Mouse (Mus musculus) left cerebral cortex, adult 9 months (tissue): ENCODE results near the gene Hey2.

Experiments used
- DNase-seq, 2 experiments: peaks; one replicate each; pipeline ENCODE4 v3.0.0; 2022; ENCODE audit warnings: low spot score in 2 of 2

Hey2 gene

DNA sequence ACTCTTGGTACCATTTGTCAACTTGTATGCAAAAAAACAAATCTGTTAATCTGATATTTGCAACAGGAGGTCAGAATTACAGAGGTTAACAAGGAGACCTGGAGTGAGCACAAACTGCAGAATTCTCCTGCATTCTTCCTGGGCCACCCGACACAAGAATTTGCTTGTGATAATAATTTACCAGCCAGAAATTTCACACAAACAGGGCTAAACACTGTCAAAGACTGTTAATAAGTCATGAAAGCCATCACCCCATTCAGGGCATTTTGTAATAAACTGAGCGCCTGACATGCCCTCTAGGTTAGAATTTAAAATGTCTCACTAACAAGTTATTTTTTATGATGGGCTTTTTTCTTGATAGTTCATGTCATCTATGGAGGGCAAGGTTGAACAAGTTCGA, 51.6 kb downstream of the Hey2 start:
- no peak for DNase-seq

- no peak for DNase-seq
Observed at GRCm38 (mm10) chr10:30789521-30789920, 53.1 kb downstream of the Hey2 start.

DNA sequence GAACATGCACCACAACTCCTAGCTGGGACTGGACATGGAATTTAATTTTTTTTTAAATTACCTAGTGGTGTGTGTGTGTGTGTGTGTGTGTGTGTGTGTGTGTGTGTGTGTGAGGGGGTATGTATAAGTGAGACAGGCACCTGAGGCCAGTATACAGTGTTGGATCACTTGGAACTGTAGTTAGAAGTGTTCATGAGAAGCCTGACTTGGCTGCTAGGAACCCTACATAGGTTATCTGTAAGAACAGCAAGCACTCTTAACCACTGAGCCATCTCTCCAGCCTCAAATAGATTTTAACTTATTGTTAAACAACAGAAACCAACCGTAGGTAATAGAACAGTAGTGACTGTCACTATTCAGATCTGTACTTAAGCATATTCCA, 54.3 kb downstream of the Hey2 start:
- no peak for DNase-seq

- no peak for DNase-seq
Observed at GRCm38 (mm10) chr10:30787684-30788339, 54.8 kb downstream of the Hey2 start.

DNA sequence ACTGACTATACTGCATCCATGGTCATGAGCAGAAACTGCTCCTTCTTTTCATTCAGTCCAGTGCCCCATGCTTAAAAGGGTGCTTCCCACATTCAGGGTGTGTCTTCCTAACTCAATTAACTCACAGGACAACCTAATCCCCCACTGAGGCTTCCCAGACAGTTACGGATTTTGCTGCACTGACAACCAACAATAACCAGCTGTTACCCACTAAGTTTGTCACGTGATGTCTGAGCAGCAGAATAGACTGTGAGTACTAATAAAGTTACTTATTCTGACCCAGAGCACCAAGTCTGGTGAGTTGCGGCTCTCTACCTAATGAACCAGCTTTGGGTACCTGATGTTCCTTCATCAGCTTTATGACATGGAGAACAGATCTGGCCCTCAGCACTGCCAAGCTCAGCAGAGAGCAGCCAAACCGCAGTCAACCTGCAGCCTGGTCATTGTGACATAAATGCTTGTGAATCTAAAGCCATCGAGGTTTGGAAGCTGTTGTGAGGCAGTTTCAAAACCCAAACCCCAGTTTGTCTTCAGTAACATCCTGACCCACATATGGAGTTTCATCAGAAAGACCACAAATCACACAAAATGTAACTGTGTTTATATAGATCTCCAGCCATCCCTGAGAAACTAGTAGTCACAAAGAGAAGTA, 56.4 kb downstream of the Hey2 start:
- DNase-seq: no peak
